Mouse (Mus musculus) B cell, adult 67 days (primary cell): Measurements from ENCODE around the gene F3. TPM values are rescaled to one million over a fixed set of nuclear protein-coding genes. Genes with fewer than 3 reads are reported as not detected.

Source experiments
- total RNA-seq, 2 experiments: library from RNA; stranded (reverse); gene quantifications; 4 replicates each; pipeline ENCODE4 v1.2.4; 2023

Gene F3
- not detected for total RNA-seq

GRCm38 (mm10) chr3:121722971-121723844 is at the start of gene F3:
F3 (plus strand) TSS chr3:121723537.

Other genes with a start within 250 kb of the F3 start
- not detected for gene Slc44a3, start 191.1 kb upstream of the F3 start, total RNA-seq
- not detected for gene 4930432M17Rik, start 52.8 kb upstream of the F3 start, total RNA-seq
- gene Abcd3, start 91.8 kb downstream of the F3 start, total RNA-seq = 10 to 100 TPM; 13.1 to 14.2 TPM
- under 1 TPM; 0.24 to 0.32 TPM for gene Arhgap29, start 229.0 kb downstream of the F3 start, total RNA-seq